Mouse (Mus musculus) forebrain, embryonic 13.5 days (tissue): ENCODE measurements around the gene Mthfd1. TPM values are rescaled to one million over a fixed set of nuclear protein-coding genes. Genes with fewer than 3 reads are reported as not detected.

Experiments used
- ATAC-seq: fragments of 200-750 bp; cut with Nextera tagmentation; 2 replicates; pipeline ENCODE4 v1.8.0; 2017
- H3K27ac ChIP-seq: fragments of 300-500 bp; sonication (generic); 2 replicates; pipeline ENCODE4 v1.5.1; 2015; ENCODE audit warnings: inconsistent platforms, mild to moderate bottlenecking, moderate library complexity
- H3K27me3 ChIP-seq: fragments of 300-500 bp; sonication (generic); 2 replicates; pipeline ENCODE4 v1.6.1; 2015; ENCODE audit warnings: mild to moderate bottlenecking, inconsistent platforms
- H3K36me3 ChIP-seq: fragments of 300-500 bp; sonication (generic); 2 replicates; pipeline ENCODE4 v1.6.1; 2015; ENCODE audit warnings: mild to moderate bottlenecking, inconsistent platforms; ENCODE audit not compliant: poor library complexity, severe bottlenecking
- H3K4me1 ChIP-seq: fragments of 300-500 bp; sonication (generic); 2 replicates; pipeline ENCODE4 v1.6.1; 2015; ENCODE audit warnings: inconsistent platforms
- H3K4me2 ChIP-seq: fragments of 300-500 bp; sonication (generic); 2 replicates; pipeline ENCODE4 v1.6.1; 2015; ENCODE audit warnings: inconsistent platforms, mild to moderate bottlenecking, moderate library complexity
- H3K4me3 ChIP-seq: fragments of 300-500 bp; sonication (generic); 2 replicates; pipeline ENCODE4 v1.5.1; 2015; ENCODE audit warnings: mild to moderate bottlenecking, inconsistent platforms
- H3K9ac ChIP-seq: fragments of 300-500 bp; sonication (generic); 2 replicates; pipeline ENCODE4 v1.6.1; 2015; ENCODE audit warnings: mild to moderate bottlenecking, inconsistent platforms
- H3K9me3 ChIP-seq: fragments of 300-500 bp; sonication (generic); replicated peaks from 2 replicates; pipeline ENCODE4 v1.6.1; 2016; ENCODE audit warnings: inconsistent platforms
- WGBS: fragments of 180-500 bp; shearing (Covaris S2); methylation state at CpG from one replicate; pipeline ENCODE4 v1.1.7; 2015; 5-methylcytosine and 5-hydroxymethylcytosine counted together
- polyA plus RNA-seq: library from polyadenylated mRNA; unstranded; fragments of >200 nt; fragmentation: Nextera tagmentation; extraction: Ambion mirVana; gene quantifications from 2 replicates; pipeline ENCODE4 v1.2.1, GENCODE M21; 2015

Mthfd1 gene
- polyA plus RNA-seq, 1 experiment from 2014 or later: 48.0 TPM

- H3K9ac ChIP-seq: no peak overlapping the region
- H3K9me3 ChIP-seq: no peaks in the 10 kb centered on the region
- WGBS: 89% methylated on average over 8 of the region's 8 CpGs
- no peak overlapping the region for H3K4me2 ChIP-seq
- H3K27me3 ChIP-seq: no peaks in the 10 kb centered on the region
- H3K27ac ChIP-seq: no peak overlapping the region
- no peak overlapping the region for H3K4me3 ChIP-seq
- no peaks in the 10 kb centered on the region for H3K4me1 ChIP-seq
- ATAC-seq: no peak
- H3K36me3 ChIP-seq: no peaks in the 10 kb centered on the region
These were observed 10.1 kb upstream of the Mthfd1 start for GRCm38 (mm10) chr12:76244981-76245380.

GRCm38 (mm10) chr12:76246646-76247045 is 8.5 kb upstream of the Mthfd1 start, which contains the start of gene Tex21:
Gene Tex21 (minus strand): TSS chr12:76246746.
- 85% methylated on average over 6 of the region's 6 CpGs for WGBS
- Histone ChIP-seq H3K9ac (no peak within 1 kb of the TSS), H3K9me3 (no peaks in the 10 kb centered on the region), H3K4me1 (no peaks in the 10 kb centered on the region), H3K4me3 (no peak within 1 kb of the TSS), H3K36me3 (no peaks in the 10 kb centered on the region), H3K27me3 (no peaks in the 10 kb centered on the region), H3K4me2 (no peak within 1 kb of the TSS), H3K27ac (no peak within 1 kb of the TSS)
- ATAC-seq: no peak

- Histone ChIP-seq H3K27me3 (no peaks in the 10 kb centered on the region), H3K9me3 (no peaks in the 10 kb centered on the region), H3K4me3 (no peak overlapping the region), H3K27ac (no peak overlapping the region), H3K4me1 (peaks cover 14% of the 10 kb centered on the region), H3K9ac (no peak overlapping the region), H3K4me2 (no peak overlapping the region), H3K36me3 (no peaks in the 10 kb centered on the region)
- no peak for ATAC-seq
- 66% methylated on average over 1 of the region's 1 CpGs for WGBS
These were observed 2.0 kb upstream of the Mthfd1 start for GRCm38 (mm10) chr12:76253090-76253489.

- H3K9me3 ChIP-seq: no peaks in the 10 kb centered on the region
- no peak overlapping the region for H3K4me3 ChIP-seq
- 81% methylated on average over 2 of the region's 2 CpGs for WGBS
- no peak for ATAC-seq
- no peak overlapping the region for H3K27ac ChIP-seq
- no peaks in the 10 kb centered on the region for H3K27me3 ChIP-seq
- H3K4me2 ChIP-seq: no peak overlapping the region
- H3K36me3 ChIP-seq: no peaks in the 10 kb centered on the region
- peaks cover 14% of the 10 kb centered on the region for H3K4me1 ChIP-seq
- H3K9ac ChIP-seq: no peak overlapping the region
These were observed 1.5 kb upstream of the Mthfd1 start for GRCm38 (mm10) chr12:76253591-76253990.

GRCm38 (mm10) chr12:76253991-76254390 is 1.1 kb upstream of the Mthfd1 start:
- no peaks in the 10 kb centered on the region for H3K27me3 ChIP-seq
- WGBS: 82% methylated on average over 8 of the region's 8 CpGs
- H3K27ac ChIP-seq: no peak overlapping the region
- ATAC-seq: no peak
- no peak overlapping the region for H3K4me2 ChIP-seq
- peaks cover 14% of the 10 kb centered on the region for H3K4me1 ChIP-seq
- no peak overlapping the region for H3K9ac ChIP-seq
- no peak overlapping the region for H3K4me3 ChIP-seq
- H3K36me3 ChIP-seq: no peaks in the 10 kb centered on the region
- no peaks in the 10 kb centered on the region for H3K9me3 ChIP-seq

- Histone ChIP-seq H3K4me3 (peak overlapping the region; percentile 61), H3K9me3 (no peaks in the 10 kb centered on the region), H3K27ac (no peak overlapping the region), H3K4me1 (peaks cover 14% of the 10 kb centered on the region), H3K9ac (peak overlapping the region; percentile 73), H3K27me3 (no peaks in the 10 kb centered on the region), H3K4me2 (peak overlapping the region; percentile 95), H3K36me3 (no peaks in the 10 kb centered on the region)
- no peak for ATAC-seq
- 0% methylated on average over 11 of the region's 11 CpGs for WGBS
These were observed 389 bp downstream of the Mthfd1 start for GRCm38 (mm10) chr12:76255499-76255875.

- H3K4me3 ChIP-seq: peak overlapping the region; percentile 61
- no peaks in the 10 kb centered on the region for H3K36me3 ChIP-seq
- no peaks in the 10 kb centered on the region for H3K9me3 ChIP-seq
- peak overlapping the region; percentile 95 for H3K4me2 ChIP-seq
- no peak overlapping the region for H3K27ac ChIP-seq
- no peaks in the 10 kb centered on the region for H3K27me3 ChIP-seq
- H3K9ac ChIP-seq: peak overlapping the region; percentile 73
- H3K4me1 ChIP-seq: peaks cover 14% of the 10 kb centered on the region
- no peak for ATAC-seq
- WGBS: 7% methylated on average over 17 of the region's 17 CpGs
These were observed 1.2 kb downstream of the Mthfd1 start for GRCm38 (mm10) chr12:76256114-76256843.

- H3K4me3 ChIP-seq: no peak overlapping the region
- H3K9me3 ChIP-seq: no peaks in the 10 kb centered on the region
- no peak overlapping the region for H3K9ac ChIP-seq
- H3K36me3 ChIP-seq: no peaks in the 10 kb centered on the region
- H3K4me1 ChIP-seq: peaks cover 9% of the 10 kb centered on the region
- no peak overlapping the region for H3K27ac ChIP-seq
- no peaks in the 10 kb centered on the region for H3K27me3 ChIP-seq
- no peak overlapping the region for H3K4me2 ChIP-seq
- WGBS: 92% methylated on average over 3 of the region's 3 CpGs
- ATAC-seq: no peak
These were observed 5.6 kb downstream of the Mthfd1 start for GRCm38 (mm10) chr12:76260673-76261072.

- H3K4me1 ChIP-seq: peaks cover under 1% of the 10 kb centered on the region
- no peaks in the 10 kb centered on the region for H3K36me3 ChIP-seq
- H3K27ac ChIP-seq: no peak overlapping the region
- 94% methylated on average over 4 of the region's 4 CpGs for WGBS
- ATAC-seq: no peak
- no peak overlapping the region for H3K4me2 ChIP-seq
- H3K27me3 ChIP-seq: no peaks in the 10 kb centered on the region
- H3K4me3 ChIP-seq: no peak overlapping the region
- H3K9ac ChIP-seq: no peak overlapping the region
- H3K9me3 ChIP-seq: no peaks in the 10 kb centered on the region
These were observed 6.5 kb downstream of the Mthfd1 start for GRCm38 (mm10) chr12:76261556-76261955.

GRCm38 (mm10) chr12:76262918-76263317 is 7.8 kb downstream of the Mthfd1 start:
- no peak overlapping the region for H3K4me2 ChIP-seq
- no peak overlapping the region for H3K27ac ChIP-seq
- 91% methylated on average over 4 of the region's 4 CpGs for WGBS
- no peaks in the 10 kb centered on the region for H3K27me3 ChIP-seq
- ATAC-seq: no peak
- no peak overlapping the region for H3K4me3 ChIP-seq
- H3K9ac ChIP-seq: no peak overlapping the region
- H3K36me3 ChIP-seq: no peaks in the 10 kb centered on the region
- H3K9me3 ChIP-seq: no peaks in the 10 kb centered on the region
- no peaks in the 10 kb centered on the region for H3K4me1 ChIP-seq

- ATAC-seq: no peak
- 41% methylated on average over 1 of the region's 1 CpGs for WGBS
- H3K9me3 ChIP-seq: no peaks in the 10 kb centered on the region
These were observed 8.8 kb downstream of the Mthfd1 start for GRCm38 (mm10) chr12:76263876-76264275.

GRCm38 (mm10) chr12:76264325-76264965 is 9.3 kb downstream of the Mthfd1 start:
- Histone ChIP-seq H3K4me1 (peaks cover 5% of the 10 kb centered on the region; the same call in 1 of the 2 replicates), H3K36me3 (no peaks in the 10 kb centered on the region), H3K27ac (peak overlapping the region; percentile 2; the same call in 1 of the 2 replicates), H3K9ac (no peak overlapping the region), H3K27me3 (no peaks in the 10 kb centered on the region), H3K4me2 (no peak overlapping the region), H3K9me3 (no peaks in the 10 kb centered on the region), H3K4me3 (no peak overlapping the region)
- 82% methylated on average over 9 of the region's 9 CpGs for WGBS
- ATAC-seq: peak; percentile 30; the same call in 1 of the 2 replicates

More at GRCm38 (mm10) chr12:76263876-76264275, 8.8 kb downstream of the Mthfd1 start:
- Histone ChIP-seq H3K9ac (no peak overlapping the region), H3K4me3 (no peak overlapping the region), H3K36me3 (no peaks in the 10 kb centered on the region), H3K4me1 (peaks cover 5% of the 10 kb centered on the region; the same call in 1 of the 2 replicates), H3K27me3 (no peaks in the 10 kb centered on the region), H3K27ac (peak overlapping the region; percentile 2; the same call in 1 of the 2 replicates), H3K4me2 (no peak overlapping the region)
